Mouse (Mus musculus) inflammation-experienced regulatory T-cells, adult 6 months (primary cell): Measurements from ENCODE around the gene H2-M5. TPM values are rescaled to one million over a fixed set of nuclear protein-coding genes. Genes with fewer than 3 reads are reported as not detected.

Experiments used
- ATAC-seq: one replicate; pipeline ENCODE4 v1.8.0; 2017
- polyA plus RNA-seq, 3 experiments: library from polyadenylated mRNA; unstranded; fragments of 100-300 nt; shearing (Covaris generic); gene quantifications; one replicate each; pipeline ENCODE4 v1.2.1; 2017

The H2-M5 gene
- polyA plus RNA-seq, 3 experiments from 2014 or later = 0.16 to 0.39 TPM; not detected in 1

GRCm38 (mm10) chr17:36947051-36947819 lies 42.1 kb downstream of the H2-M5 start:
- ATAC-seq = no peak

- no peak for ATAC-seq
These were observed 45.1 kb downstream of the H2-M5 start for GRCm38 (mm10) chr17:36944121-36944775.

GRCm38 (mm10) chr17:36943691-36944090 lies 45.6 kb downstream of the H2-M5 start:
- ATAC-seq = no peak

- peak; percentile 20 for ATAC-seq
These were observed 46.4 kb downstream of the H2-M5 start, which contains the start of gene Rnf39 for GRCm38 (mm10) chr17:36942791-36943471. Gene Rnf39, plus strand, starts transcription at chr17:36942918.

- ATAC-seq = peak; percentile 73
These were observed 46.9 kb downstream of the H2-M5 start for GRCm38 (mm10) chr17:36942391-36942790.

GRCm38 (mm10) chr17:36938056-36938455 lies 51.3 kb downstream of the H2-M5 start:
- no peak for ATAC-seq

Other genes starting within 250 kb of the H2-M5 start
- gene H2-M10.5, start 216.6 kb downstream of the H2-M5 start, polyA plus RNA-seq = not detected
- gene H2-M10.6, start 177.4 kb downstream of the H2-M5 start, polyA plus RNA-seq = not detected
- 10 to 100 TPM; 59.1 to 61.1 (median 60.5) TPM for gene Trim26, start 152.4 kb downstream of the H2-M5 start, polyA plus RNA-seq
- under 1 TPM; 0.32 to 0.47 (median 0.33) TPM for gene Trim15, start 122.3 kb downstream of the H2-M5 start, polyA plus RNA-seq
- not detected for gene Trim10, start 120.0 kb downstream of the H2-M5 start, polyA plus RNA-seq
- gene Trim40, start 99.4 kb downstream of the H2-M5 start, polyA plus RNA-seq = not detected
- gene Trim31, start 91.4 kb downstream of the H2-M5 start, polyA plus RNA-seq = not detected
- gene Rnf39, start 46.6 kb downstream of the H2-M5 start, polyA plus RNA-seq = not detected
- gene Ppp1r11, start 37.8 kb downstream of the H2-M5 start, polyA plus RNA-seq = 100 to 1,000 TPM; 206 to 226 (median 211) TPM
- 10 to 100 TPM; 71.2 to 90.2 (median 83.7) TPM for gene Znrd1, start 31.0 kb downstream of the H2-M5 start, polyA plus RNA-seq
- gene Znrd1as, start 30.9 kb downstream of the H2-M5 start, polyA plus RNA-seq = 1 to 10 TPM; 2.7 to 8.0 (median 8.0) TPM
- gene 2410137M14Rik, start 8.3 kb downstream of the H2-M5 start, polyA plus RNA-seq = not detected
- not detected for gene Zfp57, start 11.6 kb upstream of the H2-M5 start, polyA plus RNA-seq
- not detected for gene Mog, start 33.9 kb upstream of the H2-M5 start, polyA plus RNA-seq
- gene Gabbr1, start 56.4 kb upstream of the H2-M5 start, polyA plus RNA-seq = 1 to 10 TPM; 4.1 to 8.0 (median 7.4) TPM
- gene Olfr90, start 99.0 kb upstream of the H2-M5 start, polyA plus RNA-seq = under 1 TPM in 2 of 3 experiments, not detected in 1; 0.16 to 0.20 TPM
- under 1 TPM in 1 of 3 experiments, not detected in 2; 0.15 TPM for gene Olfr91, start 108.7 kb upstream of the H2-M5 start, polyA plus RNA-seq
- not detected for gene Olfr92, start 130.6 kb upstream of the H2-M5 start, polyA plus RNA-seq
- not detected for gene Olfr93, start 172.0 kb upstream of the H2-M5 start, polyA plus RNA-seq
- 1 to 10 TPM in 1 of 3 experiments, under 1 TPM in 1, not detected in 1; 0.62 to 1.6 TPM for gene Ubd, start 204.4 kb upstream of the H2-M5 start, polyA plus RNA-seq
- gene Olfr94, start 211.5 kb upstream of the H2-M5 start, polyA plus RNA-seq = not detected
- not detected for gene Olfr95, start 223.6 kb upstream of the H2-M5 start, polyA plus RNA-seq
- gene Olfr96, start 230.6 kb upstream of the H2-M5 start, polyA plus RNA-seq = not detected
- gene Olfr97, start 247.8 kb upstream of the H2-M5 start, polyA plus RNA-seq = not detected